In genomic region chr10:62885969-62886798, GRCm38 (mm10) we compare ENCODE assay signal across 8 mouse cellular contexts. TPM values are rescaled to one million over a fixed set of nuclear protein-coding genes. Genes with fewer than 3 reads are reported as not detected.
DNase-seq lines count a peak whose midpoint lies in the region; ATAC-seq and TF ChIP-seq lines count a peak whose summit lies in the region.

No protein-coding gene starts in this region.

- no peaks in the 10 kb centered on the region for H3K9me3 ChIP-seq in lung, embryonic 14.5 days (ENCODE audit: low read depth, low read length)

- peak; percentile 52 for ATAC-seq in lung, embryonic 14.5 days (ENCODE audit: insufficient read depth)

- no peaks in the 10 kb centered on the region for H3K36me3 ChIP-seq in lung, embryonic 14.5 days (ENCODE audit: insufficient read depth)
- H3K36me3 ChIP-seq in liver, adult 2 months (ENCODE audit: control insufficient read depth, insufficient read depth, low read length): no peaks in the 10 kb centered on the region

- H3K4me3 ChIP-seq in lung, embryonic 14.5 days (ENCODE audit: low read depth, low read length): peak overlapping the region; percentile 67
- peak overlapping the region; percentile 49; the same call in 1 of the 2 replicates for H3K4me3 ChIP-seq in liver, adult 2 months (ENCODE audit: insufficient read depth, low read depth, low read length)

- H3K4me1 ChIP-seq in lung, embryonic 14.5 days (ENCODE audit: insufficient read depth): no peaks in the 10 kb centered on the region
- peaks cover 3% of the 10 kb centered on the region; the same call in 1 of the 2 replicates for H3K4me1 ChIP-seq in liver, adult 2 months (ENCODE audit: control insufficient read depth, insufficient read depth, low read length)

- TF ChIP-seq POLR2A in liver, adult 2 months (IDR thresholded peaks at IDR 0.05; ENCODE audit: extremely low read depth, insufficient read depth, low read length): no peak

- peak overlapping the region; percentile 73 for H3K9ac ChIP-seq in lung, embryonic 14.5 days
- H3K9ac ChIP-seq in liver, adult 2 months (ENCODE audit: low read depth, low read length): no peak overlapping the region

- under 1% methylated on average over 38 of the region's 38 CpGs for WGBS in lung, embryonic 14.5 days
- under 1% methylated on average over 38 of the region's 38 CpGs for WGBS in liver, adult 2 months

- H3K27ac ChIP-seq in lung, embryonic 14.5 days (ENCODE audit: low read depth): peak overlapping the region; percentile 60
- no peak overlapping the region for H3K27ac ChIP-seq in liver, adult 2 months (replicated peaks; ENCODE audit: insufficient read depth, low read depth, low read length)

- H3K27me3 ChIP-seq in lung, embryonic 14.5 days (ENCODE audit: insufficient read depth, low read length): no peaks in the 10 kb centered on the region
- H3K27me3 ChIP-seq in liver, adult 2 months (ENCODE audit: control insufficient read depth, insufficient read depth, low read length): no peaks in the 10 kb centered on the region

- TF ChIP-seq CTCF in lung, embryonic 14.5 days (IDR thresholded peaks at IDR 0.05; ENCODE audit: low read depth): no peak
- no peak for TF ChIP-seq CTCF in liver, adult 2 months (IDR thresholded peaks at IDR 0.05; ENCODE audit: low read depth, low read length)

- DNase-seq in lung, embryonic 14.5 days: peak; percentile 79
- DNase-seq in lung, postnatal 25 days (ENCODE audit: low spot score): no peak
- peak; percentile 13 for DNase-seq in c-Kit-positive CD71-positive TER-119-negative erythroid progenitor cells, embryonic 14.5 days (ENCODE audit: low read depth)
- peak; percentile 23 to 29 for DNase-seq in heart, postnatal 10 days
- DNase-seq in liver, adult 2 months (ENCODE audit: extremely low read depth, low read depth, low spot score): no peak
- DNase-seq in naive thymus-derived CD4-positive, alpha-beta T cell, adult 2 months (ENCODE audit: low read depth): peak; percentile 47
- no peak for DNase-seq in cerebellum, adult 9-11 months
- no peak for DNase-seq in layer of hippocampus, postnatal 10 days (ENCODE audit: low spot score in 2 of 2)

- H3K79me2 ChIP-seq in liver, adult 2 months (ENCODE audit: control insufficient read depth, insufficient read depth, low read length): no peaks in the 10 kb centered on the region

- peak overlapping the region; percentile 95 for H3K4me2 ChIP-seq in lung, embryonic 14.5 days

- intact Hi-C loops in heart, postnatal 10 days (cut with DNase I): loop anchor here (2.0 kb wide), 1 partner anchor 21 kb away; no protein-coding TSS in a partner anchor

RNA-seq across cellular contexts. Expression of gene Tet1, which starts 22.6 kb away (rescaled TPM):
- polyA plus RNA-seq in lung, embryonic 14.5 days (2014; fragmentation: Nextera tagmentation; extraction: Ambion mirVana): 33.7 and 34.8 TPM in 2 replicates
- total RNA-seq in heart, postnatal 10 days (2021): 10 to 100 TPM; 23.3 to 35.6 TPM
- total RNA-seq in liver, adult 2 months (2014; rRNA removed): 0.18 and 0.47 TPM in 2 replicates
- polyA plus RNA-seq in liver, adult 2 months (2012; rRNA removed): 0.05 and 0.11 TPM in 2 replicates
- 10 to 100 TPM; 54.0 to 56.4 TPM for total RNA-seq in layer of hippocampus, postnatal 10 days (2021)

RNA-seq across cellular contexts. Expression of gene Slc25a16, which starts 34.2 kb away (rescaled TPM):
- 16.1 and 17.1 TPM in 2 replicates for polyA plus RNA-seq in lung, embryonic 14.5 days (2014; fragmentation: Nextera tagmentation; extraction: Ambion mirVana)
- 10 to 100 TPM; 29.5 to 30.7 TPM for total RNA-seq in heart, postnatal 10 days (2021)
- total RNA-seq in liver, adult 2 months (2014; rRNA removed): 41.8 and 42.8 TPM in 2 replicates
- 49.0 and 66.2 TPM in 2 replicates for polyA plus RNA-seq in liver, adult 2 months (2012; rRNA removed)
- 10 to 100 TPM; 37.2 to 37.9 TPM for total RNA-seq in layer of hippocampus, postnatal 10 days (2021)

Comparison
In these comparisons a context has a peak if more than half of its experiments do, and no peak if none do; other contexts are left out.
1. DNase-seq: peak in lung, embryonic 14.5 days (single experiment), c-Kit-positive CD71-positive TER-119-negative erythroid progenitor cells, embryonic 14.5 days (single experiment), heart, postnatal 10 days (2 of 2) and naive thymus-derived CD4-positive, alpha-beta T cell, adult 2 months (single experiment); none in lung, postnatal 25 days (single experiment), liver, adult 2 months (single experiment), cerebellum, adult 9-11 months (single experiment) and layer of hippocampus, postnatal 10 days (0 of 2).
2. RNA of gene Tet1, which starts 22.6 kb away (total RNA-seq): 54.0 to 56.4 TPM in layer of hippocampus, postnatal 10 days and 23.3 to 35.6 TPM in heart, postnatal 10 days; 0.18 to 0.47 TPM in liver, adult 2 months; every median in the first group is over 10 times any median in the second.